ENCODE assay signal across 12 mouse cellular contexts in the genomic region with DNA sequence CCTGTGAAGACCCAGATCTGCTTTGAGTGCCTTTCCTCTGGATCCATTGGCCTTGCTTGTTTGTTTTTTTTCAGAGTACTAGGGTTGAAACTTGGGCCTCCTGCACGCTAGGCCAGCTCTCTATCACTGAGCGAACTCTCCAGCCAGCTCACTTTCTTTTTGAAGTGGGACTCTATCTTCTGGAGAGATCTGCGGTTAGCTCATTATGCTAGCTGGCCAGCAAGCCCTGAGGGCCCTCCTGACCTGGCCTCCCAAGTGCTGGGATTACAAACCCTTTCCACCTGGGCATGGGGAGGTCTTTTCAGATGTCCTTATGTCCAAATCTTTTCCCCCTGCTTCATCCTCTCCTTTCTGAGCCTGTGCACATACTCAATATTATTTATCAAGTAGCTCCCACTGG. TPM values are rescaled to one million over a fixed set of nuclear protein-coding genes. Genes with fewer than 3 reads are reported as not detected.
DNase-seq lines count a peak whose midpoint lies in the region; ATAC-seq and TF ChIP-seq lines count a peak whose summit lies in the region.
"Had no signal": no experiment of that assay in that cellular context is flagged by ENCODE, and none has a peak within 500 bp of the region (broad histone marks: within the 10 kb centered on the region; RNA-seq: fewer than 3 reads in every experiment).

No protein-coding gene starts in this region.

- TF ChIP-seq CTCF in liver, adult 2 months (IDR thresholded peaks at IDR 0.05; ENCODE audit: low read depth, low read length): no peak
- TF ChIP-seq CTCF in layer of hippocampus, adult 2 months (conservative IDR thresholded peaks at IDR 0.05): no peak

- peaks cover 8% of the 10 kb centered on the region for H3K4me1 ChIP-seq in liver, adult 2 months (ENCODE audit: control insufficient read depth, insufficient read depth, low read length)
- H3K4me1 ChIP-seq in liver, embryonic 12.5 days: peaks cover 18% of the 10 kb centered on the region
- H3K4me1 ChIP-seq in stomach, embryonic 16.5 days (ENCODE audit: control insufficient read depth, insufficient read depth, low read length): peaks cover 17% of the 10 kb centered on the region
- H3K4me1 ChIP-seq in neural tube, embryonic 15.5 days: no peaks in the 10 kb centered on the region
- H3K4me1 ChIP-seq: midbrain, embryonic 10.5 days; neural tube, embryonic 13.5 days had no signal

- no peaks in the 10 kb centered on the region for H3K9me3 ChIP-seq in liver, embryonic 12.5 days (replicated peaks)
- no peaks in the 10 kb centered on the region for H3K9me3 ChIP-seq in stomach, embryonic 16.5 days (replicated peaks; ENCODE audit: control insufficient read depth, low read length)
- no peaks in the 10 kb centered on the region for H3K9me3 ChIP-seq in neural tube, embryonic 15.5 days (replicated peaks)
- H3K9me3 ChIP-seq: midbrain, embryonic 10.5 days; neural tube, embryonic 13.5 days had no signal

- H3K27ac ChIP-seq in liver, adult 2 months (replicated peaks; ENCODE audit: insufficient read depth, low read depth, low read length): peak overlapping the region; percentile 8; the same call in 1 of the 2 replicates
- no peak overlapping the region for H3K27ac ChIP-seq in liver, embryonic 12.5 days
- peak overlapping the region; percentile 88 for H3K27ac ChIP-seq in stomach, embryonic 16.5 days (ENCODE audit: low read length)
- no peak overlapping the region for H3K27ac ChIP-seq in layer of hippocampus, adult 2 months
- no peak overlapping the region for H3K27ac ChIP-seq in neural tube, embryonic 15.5 days (replicated peaks)
- H3K27ac ChIP-seq: midbrain, embryonic 10.5 days; neural tube, embryonic 13.5 days had no signal

- no peak overlapping the region for H3K4me3 ChIP-seq in liver, adult 2 months (ENCODE audit: insufficient read depth, low read depth, low read length)
- no peak overlapping the region for H3K4me3 ChIP-seq in liver, embryonic 12.5 days
- no peak overlapping the region for H3K4me3 ChIP-seq in stomach, embryonic 16.5 days (replicated peaks; ENCODE audit: low read length)
- no peak overlapping the region for H3K4me3 ChIP-seq in layer of hippocampus, adult 2 months
- H3K4me3 ChIP-seq in neural tube, embryonic 15.5 days (replicated peaks): no peak overlapping the region
- H3K4me3 ChIP-seq: midbrain, embryonic 10.5 days; neural tube, embryonic 13.5 days had no signal

- H3K79me2 ChIP-seq in liver, adult 2 months (ENCODE audit: control insufficient read depth, insufficient read depth, low read length): no peaks in the 10 kb centered on the region

- 60% methylated on average over 3 of the region's 3 CpGs for WGBS in liver, adult 2 months
- WGBS in liver, embryonic 12.5 days (ENCODE audit: insufficient replicate concordance): 53% methylated on average over 3 of the region's 3 CpGs
- WGBS in stomach, embryonic 16.5 days: 60% methylated on average over 3 of the region's 3 CpGs
- WGBS in neural tube, embryonic 15.5 days: 80% methylated on average over 3 of the region's 3 CpGs

- no peak overlapping the region for H3K9ac ChIP-seq in liver, adult 2 months (ENCODE audit: low read depth, low read length)
- H3K9ac ChIP-seq in liver, embryonic 12.5 days: no peak overlapping the region
- H3K9ac ChIP-seq in stomach, embryonic 16.5 days (ENCODE audit: low read length): no peak overlapping the region
- H3K9ac ChIP-seq in neural tube, embryonic 15.5 days (replicated peaks): no peak overlapping the region
- H3K9ac ChIP-seq: forebrain, postnatal 0 days; neural tube, embryonic 13.5 days had no signal

- no peak for DNase-seq in liver, adult 2 months (ENCODE audit: extremely low read depth, low read depth, low spot score)
- DNase-seq in kidney, adult 9 months: peak; percentile 56
- DNase-seq in lung, adult 18-20 months: peak; percentile 60 to 71
- no peak for DNase-seq in layer of hippocampus, adult 2 months (ENCODE audit: low spot score in 2 of 2)
- no peak for DNase-seq in gastrocnemius, adult 18-20 months (ENCODE audit: low spot score)
- DNase-seq: forebrain, postnatal 0 days; heart, adult 11 months had no signal

- no peak for ATAC-seq in liver, embryonic 12.5 days
- no peak for ATAC-seq in stomach, embryonic 16.5 days (ENCODE audit: insufficient read depth, low FRiP score)
- no peak for ATAC-seq in neural tube, embryonic 15.5 days (ENCODE audit: low FRiP score)
- ATAC-seq: forebrain, postnatal 0 days had no signal

- no peaks in the 10 kb centered on the region for H3K27me3 ChIP-seq in liver, adult 2 months (ENCODE audit: control insufficient read depth, insufficient read depth, low read length)
- H3K27me3 ChIP-seq in liver, embryonic 12.5 days (replicated peaks): no peaks in the 10 kb centered on the region
- H3K27me3 ChIP-seq in stomach, embryonic 16.5 days (ENCODE audit: control insufficient read depth, insufficient read depth, low read length): no peaks in the 10 kb centered on the region
- H3K27me3 ChIP-seq in neural tube, embryonic 15.5 days (replicated peaks): no peaks in the 10 kb centered on the region
- H3K27me3 ChIP-seq: neural tube, embryonic 13.5 days had no signal

- H3K4me2 ChIP-seq in liver, embryonic 12.5 days: no peak overlapping the region
- H3K4me2 ChIP-seq in stomach, embryonic 16.5 days (ENCODE audit: low read depth, low read length): no peak overlapping the region
- H3K4me2 ChIP-seq in neural tube, embryonic 15.5 days: no peak overlapping the region
- H3K4me2 ChIP-seq: neural tube, embryonic 13.5 days had no signal

- H3K36me3 ChIP-seq in liver, adult 2 months (ENCODE audit: control insufficient read depth, insufficient read depth, low read length): no peaks in the 10 kb centered on the region
- no peaks in the 10 kb centered on the region for H3K36me3 ChIP-seq in liver, embryonic 12.5 days
- H3K36me3 ChIP-seq in stomach, embryonic 16.5 days (ENCODE audit: control insufficient read depth, insufficient read depth, low read length): no peaks in the 10 kb centered on the region
- no peaks in the 10 kb centered on the region for H3K36me3 ChIP-seq in neural tube, embryonic 15.5 days
- H3K36me3 ChIP-seq: midbrain, embryonic 10.5 days; neural tube, embryonic 13.5 days had no signal

- TF ChIP-seq POLR2A in liver, adult 2 months (IDR thresholded peaks at IDR 0.05; ENCODE audit: extremely low read depth, insufficient read depth, low read length): no peak

RNA-seq across cellular contexts. Expression of gene Itm2b, which starts 59.6 kb away (rescaled TPM):
- 967 and 981 TPM in 2 replicates for total RNA-seq in liver, adult 2 months (2014; rRNA removed)
- polyA plus RNA-seq in liver, adult 2 months (2012; rRNA removed): 1,187 and 1,239 TPM in 2 replicates
- polyA plus RNA-seq in liver, embryonic 12.5 days (2016; fragmentation: Nextera tagmentation; extraction: Ambion mirVana): 395 and 399 TPM in 2 replicates
- polyA plus RNA-seq in stomach, embryonic 16.5 days (2015; fragmentation: Nextera tagmentation; extraction: Ambion mirVana): 1,005 and 1,128 TPM in 2 replicates
- total RNA-seq in layer of hippocampus, adult 2 months (2021): 1,000 to 10,000 TPM in 1 of 2 experiments, 100 to 1,000 TPM in 1; 989 to 1,035 TPM
- 100 to 1,000 TPM; 281 to 288 TPM for total RNA-seq in gastrocnemius, adult 18-20 months (2021)
- 763 and 813 TPM in 2 replicates for polyA plus RNA-seq in neural tube, embryonic 15.5 days (2015; fragmentation: Nextera tagmentation; extraction: Ambion mirVana)

Comparison
In these comparisons a context has a peak if more than half of its experiments do, and no peak if none do; other contexts are left out.
1. H3K27ac ChIP-seq: peak in liver, adult 2 months (single experiment) and stomach, embryonic 16.5 days (single experiment); none in liver, embryonic 12.5 days (single experiment), layer of hippocampus, adult 2 months (single experiment) and neural tube, embryonic 15.5 days (single experiment).
2. DNase-seq: peak in kidney, adult 9 months (single experiment) and lung, adult 18-20 months (2 of 2); none in liver, adult 2 months (single experiment), layer of hippocampus, adult 2 months (0 of 2) and gastrocnemius, adult 18-20 months (single experiment).